Comparison of ENCODE assay signal across 23 mouse cellular contexts in the genomic region with DNA sequence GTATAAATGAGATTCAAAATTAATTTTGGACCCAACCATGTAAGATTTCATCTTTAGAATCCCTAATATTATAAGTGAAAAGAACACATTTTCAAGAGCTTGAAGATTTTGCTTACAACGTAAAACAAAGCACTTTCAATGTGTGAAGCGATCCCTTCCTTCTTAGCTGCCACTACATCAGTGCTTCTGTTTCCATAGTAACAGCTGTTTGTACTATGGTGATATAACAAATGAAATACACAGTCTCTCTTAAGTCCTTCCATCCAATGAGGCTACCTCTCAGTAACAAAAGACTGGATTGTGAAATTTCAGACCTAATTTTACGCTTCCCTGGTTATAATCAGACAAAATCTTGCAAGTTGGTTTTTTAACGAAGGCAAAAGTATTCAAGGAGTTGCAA.
DNase-seq lines count a peak whose midpoint lies in the region; ATAC-seq and TF ChIP-seq lines count a peak whose summit lies in the region.
"Had no signal": no experiment of that assay in that cellular context is flagged by ENCODE, and none has a peak within 500 bp of the region (broad histone marks: within the 10 kb centered on the region; RNA-seq: fewer than 3 reads in every experiment).

No protein-coding gene starts in this region.

- no peaks in the 10 kb centered on the region for H3K4me1 ChIP-seq in forebrain, embryonic 14.5 days (ENCODE audit: control insufficient read depth, insufficient read depth, low read length)
- H3K4me1 ChIP-seq in forebrain, embryonic 12.5 days, result no peaks in the 10 kb centered on the region
- no peaks in the 10 kb centered on the region for H3K4me1 ChIP-seq in kidney, postnatal 0 days (replicated peaks; ENCODE audit: insufficient read depth, low read length)
- H3K4me1 ChIP-seq in forebrain, embryonic 16.5 days (replicated peaks; ENCODE audit: control insufficient read depth, insufficient read depth, low read length), result no peaks in the 10 kb centered on the region
- H3K4me1 ChIP-seq: liver, embryonic 12.5 days; lung, embryonic 15.5 days; neural tube, embryonic 13.5 days had no signal

- H3K36me3 ChIP-seq in forebrain, embryonic 14.5 days (ENCODE audit: control insufficient read depth, insufficient read depth, low read length), result no peaks in the 10 kb centered on the region
- H3K36me3 ChIP-seq in forebrain, embryonic 12.5 days (replicated peaks), result no peaks in the 10 kb centered on the region
- no peaks in the 10 kb centered on the region for H3K36me3 ChIP-seq in kidney, postnatal 0 days (ENCODE audit: insufficient read depth, low read length)
- H3K36me3 ChIP-seq in forebrain, embryonic 16.5 days (ENCODE audit: control insufficient read depth, insufficient read depth), result no peaks in the 10 kb centered on the region
- H3K36me3 ChIP-seq: embryonic facial prominence, embryonic 10.5 days; heart, embryonic 13.5 days; liver, embryonic 12.5 days; lung, embryonic 15.5 days; neural tube, embryonic 13.5 days had no signal

- no peak overlapping the region for H3K27ac ChIP-seq in forebrain, embryonic 14.5 days (ENCODE audit: low read depth, low read length)
- no peak overlapping the region for H3K27ac ChIP-seq in forebrain, embryonic 12.5 days
- no peak overlapping the region for H3K27ac ChIP-seq in kidney, postnatal 0 days
- H3K27ac ChIP-seq in forebrain, embryonic 16.5 days (ENCODE audit: low read length), result no peak overlapping the region
- H3K27ac ChIP-seq: embryonic facial prominence, embryonic 10.5 days; heart, embryonic 13.5 days; liver, embryonic 12.5 days; lung, embryonic 15.5 days; neural tube, embryonic 13.5 days had no signal

- H3K27me3 ChIP-seq in forebrain, embryonic 14.5 days (replicated peaks; ENCODE audit: control insufficient read depth, insufficient read depth, low read length), result no peaks in the 10 kb centered on the region
- no peaks in the 10 kb centered on the region for H3K27me3 ChIP-seq in forebrain, embryonic 12.5 days
- H3K27me3 ChIP-seq in kidney, postnatal 0 days (ENCODE audit: insufficient read depth, low read length), result no peaks in the 10 kb centered on the region
- H3K27me3 ChIP-seq in forebrain, embryonic 16.5 days (replicated peaks; ENCODE audit: control insufficient read depth, insufficient read depth, low read length), result no peaks in the 10 kb centered on the region
- H3K27me3 ChIP-seq: heart, embryonic 13.5 days; liver, embryonic 12.5 days; lung, embryonic 15.5 days; neural tube, embryonic 13.5 days had no signal

- no peak overlapping the region for H3K9ac ChIP-seq in forebrain, embryonic 14.5 days (ENCODE audit: low read length)
- no peak overlapping the region for H3K9ac ChIP-seq in forebrain, embryonic 12.5 days
- no peak overlapping the region for H3K9ac ChIP-seq in kidney, postnatal 0 days (ENCODE audit: low read depth, low read length)
- no peak overlapping the region for H3K9ac ChIP-seq in forebrain, embryonic 16.5 days (replicated peaks; ENCODE audit: low read depth, low read length)
- H3K9ac ChIP-seq: heart, embryonic 13.5 days; liver, embryonic 12.5 days; lung, embryonic 15.5 days; neural tube, embryonic 13.5 days had no signal

- 0 out of 2 replicates have a peak, but pooled peaks have one; percentile 63 for ATAC-seq in forebrain, embryonic 14.5 days
- no peak for ATAC-seq in forebrain, embryonic 12.5 days (ENCODE audit: low FRiP score)
- ATAC-seq in kidney, postnatal 0 days (replicated peaks; ENCODE audit: low FRiP score, low read depth), result no peak
- peak; percentile 96 for ATAC-seq in forebrain, embryonic 16.5 days
- ATAC-seq: liver, embryonic 12.5 days had no signal

- DNase-seq in forebrain, embryonic 14.5 days (ENCODE audit: low spot score), result peak; percentile 67
- peak; percentile 25 for DNase-seq in kidney, postnatal 0 days (ENCODE audit: low spot score)
- DNase-seq in kidney, postnatal 10 days, result no peak
- DNase-seq in Muller cell, postnatal 12 days (ENCODE audit: inconsistent ontology term), result peak; percentile 43
- DNase-seq in left cerebral cortex, postnatal 4 days, result no peak
- no peak for DNase-seq in adrenal gland, postnatal 36 days
- DNase-seq: adrenal gland, adult 2 months; cerebellum, adult 11 months; cerebellum, postnatal 14 days; gastrocnemius, postnatal 14 days; heart, adult 18-20 months; kidney, adult 8-10 months; kidney, postnatal 36 days; right cerebral cortex, postnatal 14 days; spleen, adult 18-20 months; thymus, postnatal 36 days had no signal

- no peaks in the 10 kb centered on the region for H3K9me3 ChIP-seq in forebrain, embryonic 14.5 days (replicated peaks; ENCODE audit: control insufficient read depth, low read length)
- H3K9me3 ChIP-seq in forebrain, embryonic 12.5 days, result no peaks in the 10 kb centered on the region
- no peaks in the 10 kb centered on the region for H3K9me3 ChIP-seq in kidney, postnatal 0 days (replicated peaks; ENCODE audit: low read length)
- no peaks in the 10 kb centered on the region for H3K9me3 ChIP-seq in forebrain, embryonic 16.5 days (ENCODE audit: control insufficient read depth, low read length)
- H3K9me3 ChIP-seq: embryonic facial prominence, embryonic 10.5 days; heart, embryonic 13.5 days; liver, embryonic 12.5 days; lung, embryonic 15.5 days; neural tube, embryonic 13.5 days had no signal

- no peak overlapping the region for H3K4me2 ChIP-seq in forebrain, embryonic 14.5 days (ENCODE audit: low read length)
- no peak overlapping the region for H3K4me2 ChIP-seq in forebrain, embryonic 12.5 days
- no peak overlapping the region for H3K4me2 ChIP-seq in kidney, postnatal 0 days (ENCODE audit: low read length)
- no peak overlapping the region for H3K4me2 ChIP-seq in forebrain, embryonic 16.5 days (ENCODE audit: low read length)
- H3K4me2 ChIP-seq: heart, embryonic 13.5 days; liver, embryonic 12.5 days; lung, embryonic 15.5 days; neural tube, embryonic 13.5 days had no signal

- TF ChIP-seq CTCF in kidney, postnatal 0 days (IDR thresholded peaks at IDR 0.05; ENCODE audit: low read depth), result no peak

- 22% methylated on average over 4 of the region's 4 CpGs for WGBS in forebrain, embryonic 14.5 days
- 28% methylated on average over 4 of the region's 4 CpGs for WGBS in forebrain, embryonic 12.5 days
- 70% methylated on average over 4 of the region's 4 CpGs for WGBS in kidney, postnatal 0 days
- 16% methylated on average over 4 of the region's 4 CpGs for WGBS in forebrain, embryonic 16.5 days

- no peak overlapping the region for H3K4me3 ChIP-seq in forebrain, embryonic 14.5 days (ENCODE audit: low read depth, low read length)
- no peak overlapping the region for H3K4me3 ChIP-seq in forebrain, embryonic 12.5 days (replicated peaks)
- H3K4me3 ChIP-seq in kidney, postnatal 0 days (replicated peaks; ENCODE audit: low read depth, low read length), result no peak overlapping the region
- H3K4me3 ChIP-seq in forebrain, embryonic 16.5 days (replicated peaks; ENCODE audit: low read length), result no peak overlapping the region
- H3K4me3 ChIP-seq: embryonic facial prominence, embryonic 10.5 days; heart, embryonic 13.5 days; liver, embryonic 12.5 days; lung, embryonic 15.5 days; neural tube, embryonic 13.5 days had no signal

- intact Hi-C loops in left cerebral cortex, postnatal 4 days (cut with DNase I), result no loop called here

Comparison
In these comparisons a context has a peak if more than half of its experiments do, and no peak if none do; other contexts are left out.
1. ATAC-seq: peak in forebrain, embryonic 14.5 days (single experiment) and forebrain, embryonic 16.5 days (single experiment); none in forebrain, embryonic 12.5 days (single experiment) and kidney, postnatal 0 days (single experiment).
2. DNase-seq: peak in forebrain, embryonic 14.5 days (single experiment), kidney, postnatal 0 days (single experiment) and Muller cell, postnatal 12 days (single experiment); none in kidney, postnatal 10 days (single experiment), left cerebral cortex, postnatal 4 days (single experiment) and adrenal gland, postnatal 36 days (0 of 2).